Mouse (Mus musculus) lung, adult 2 months (tissue): ENCODE results near the gene Fstl4.

Experiments used
- CTCF ChIP-seq: fragments of 200-500 bp; IDR thresholded peaks from 2 replicates; pipeline ENCODE4 v1.5.1; 2011; ENCODE audit warnings: mild to moderate bottlenecking, low read length, control low read depth; ENCODE audit not compliant: insufficient read depth
- POLR2A ChIP-seq: fragments of 200-500 bp; IDR thresholded peaks from 2 replicates; pipeline ENCODE4 v1.6.1; 2011; ENCODE audit warnings: low read depth, mild to moderate bottlenecking, control low read depth, low read length, borderline replicate concordance; ENCODE audit errors: extremely low read depth

DNA sequence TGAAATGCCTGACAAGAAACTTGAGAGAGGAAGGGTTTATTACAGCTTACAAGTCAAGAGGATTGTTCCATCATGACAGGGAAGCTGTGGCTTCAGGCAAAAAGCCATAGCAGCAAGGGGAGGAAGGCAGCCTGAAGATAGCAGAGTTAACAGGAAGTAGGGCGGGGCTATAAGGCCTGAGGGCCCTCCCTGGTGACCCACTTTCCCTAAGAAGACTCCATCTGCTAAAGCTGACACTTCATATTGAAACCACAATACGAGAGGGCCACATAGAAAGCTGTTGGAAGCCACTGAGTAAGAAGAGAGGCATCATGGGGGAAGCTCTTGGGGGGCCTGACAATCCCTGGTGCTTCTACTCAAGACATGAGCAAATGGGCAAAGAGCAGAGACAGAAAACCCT is 364.2 kb downstream of the Fstl4 start:
- TF ChIP-seq CTCF, result no peak
- no peak for TF ChIP-seq POLR2A
